Mouse (Mus musculus) E14TG2a.4 (cell line): Measurements from ENCODE around the gene Tctex1d2.
"Not testable (repeated sequence)": the region's sequence is repeated elsewhere in the genome, so short reads cannot be mapped to it uniquely, and the experiment has no call there.

Experiments used
- H3K27me3 ChIP-seq: 2 replicates; pipeline ENCODE4 v1.6.1; 2014; ENCODE audit warnings: low read length, control low read depth; ENCODE audit not compliant: insufficient read depth
- H3K36me3 ChIP-seq: 2 replicates; pipeline ENCODE4 v1.6.1; 2014; ENCODE audit warnings: low read length, control low read depth; ENCODE audit not compliant: insufficient read depth
- H3K4me1 ChIP-seq: replicated peaks from 2 replicates; pipeline ENCODE4 v1.6.1; 2014; ENCODE audit warnings: low read depth, low read length, control low read depth
- H3K4me3 ChIP-seq: replicated peaks from 2 replicates; pipeline ENCODE4 v1.5.1; 2014; ENCODE audit warnings: mild to moderate bottlenecking, low read length
- H3K9me3 ChIP-seq: 2 replicates; pipeline ENCODE4 v1.6.1; 2014; ENCODE audit warnings: low read length, control low read depth
- CTCF ChIP-seq: conservative IDR thresholded peaks from 2 replicates; pipeline ENCODE4 v1.5.1; 2014; ENCODE audit warnings: low read length
- NANOG ChIP-seq: IDR thresholded peaks from 2 replicates; pipeline ENCODE4 v1.6.1; 2014; ENCODE audit warnings: borderline replicate concordance, low read length, mixed read lengths
- POU5F1 ChIP-seq: IDR thresholded peaks from 2 replicates; pipeline ENCODE4 v1.6.1; 2014; ENCODE audit warnings: low read length, borderline replicate concordance

Gene Tctex1d2

GRCm38 (mm10) chr16:32434691-32435090 lies 15.2 kb downstream of the Tctex1d2 start:
- Histone ChIP-seq H3K4me1 (peaks cover 19% of the 10 kb centered on the region), H3K27me3 (peaks cover 5% of the 10 kb centered on the region; the same call in 1 of the 2 replicates), H3K4me3 (no peak overlapping the region), H3K9me3 (no peaks in the 10 kb centered on the region), H3K36me3 (no peaks in the 10 kb centered on the region)
- TF ChIP-seq CTCF: no peak
- no peak for TF ChIP-seq POU5F1
- no peak for TF ChIP-seq NANOG

- peaks cover 6% of the 10 kb centered on the region for H3K4me1 ChIP-seq
- H3K27me3 ChIP-seq: peaks cover 3% of the 10 kb centered on the region; the same call in 1 of the 2 replicates
- TF ChIP-seq CTCF (no peak), POU5F1 (no peak), NANOG (no peak)
- no peaks in the 10 kb centered on the region for H3K9me3 ChIP-seq
- H3K36me3 ChIP-seq: peaks cover 4% of the 10 kb centered on the region; the same call in 1 of the 2 replicates
- no peak overlapping the region for H3K4me3 ChIP-seq
These were observed 17.2 kb downstream of the Tctex1d2 start for GRCm38 (mm10) chr16:32436657-32437056.

- Histone ChIP-seq H3K9me3 (no peaks in the 10 kb centered on the region), H3K4me1 (peaks cover 3% of the 10 kb centered on the region; the same call in 1 of the 2 replicates), H3K27me3 (no peaks in the 10 kb centered on the region), H3K36me3 (peaks cover 4% of the 10 kb centered on the region; the same call in 1 of the 2 replicates), H3K4me3 (no peak overlapping the region)
- TF ChIP-seq NANOG (no peak), POU5F1 (no peak), CTCF (no peak)
These were observed 17.8 kb downstream of the Tctex1d2 start for GRCm38 (mm10) chr16:32437266-32437665.

GRCm38 (mm10) chr16:32441432-32441831 lies 21.9 kb downstream of the Tctex1d2 start:
- TF ChIP-seq NANOG (no peak), CTCF (no peak), POU5F1 (no peak)
- H3K4me1 ChIP-seq: peaks cover 3% of the 10 kb centered on the region; the same call in 1 of the 2 replicates

GRCm38 (mm10) chr16:32444615-32445014 lies 25.1 kb downstream of the Tctex1d2 start:
- not testable (repeated sequence) for H3K4me3 ChIP-seq, H3K36me3 ChIP-seq, H3K4me1 ChIP-seq, H3K9me3 ChIP-seq, H3K27me3 ChIP-seq

More at GRCm38 (mm10) chr16:32441432-32441831, 21.9 kb downstream of the Tctex1d2 start:
- Histone ChIP-seq H3K36me3 (peaks cover 4% of the 10 kb centered on the region; the same call in 1 of the 2 replicates), H3K4me3 (no peak overlapping the region), H3K9me3 (no peaks in the 10 kb centered on the region), H3K27me3 (no peaks in the 10 kb centered on the region)

- H3K4me3 ChIP-seq: no peak overlapping the region
- peaks cover 5% of the 10 kb centered on the region; the same call in 1 of the 2 replicates for H3K4me1 ChIP-seq
- H3K27me3 ChIP-seq: no peaks in the 10 kb centered on the region
- H3K36me3 ChIP-seq: no peaks in the 10 kb centered on the region
- H3K9me3 ChIP-seq: no peaks in the 10 kb centered on the region
- TF ChIP-seq CTCF (no peak), POU5F1 (no peak), NANOG (no peak)
These were observed 26.1 kb downstream of the Tctex1d2 start for GRCm38 (mm10) chr16:32445558-32445957.

- H3K36me3 ChIP-seq: peaks cover 1% of the 10 kb centered on the region
- no peaks in the 10 kb centered on the region for H3K9me3 ChIP-seq
- peaks cover 5% of the 10 kb centered on the region; the same call in 1 of the 2 replicates for H3K4me1 ChIP-seq
- TF ChIP-seq POU5F1: no peak
- TF ChIP-seq CTCF: no peak
- TF ChIP-seq NANOG: no peak
- H3K27me3 ChIP-seq: no peaks in the 10 kb centered on the region
- H3K4me3 ChIP-seq: no peak overlapping the region
These were observed 27.1 kb downstream of the Tctex1d2 start for GRCm38 (mm10) chr16:32446563-32447138.

DNA sequence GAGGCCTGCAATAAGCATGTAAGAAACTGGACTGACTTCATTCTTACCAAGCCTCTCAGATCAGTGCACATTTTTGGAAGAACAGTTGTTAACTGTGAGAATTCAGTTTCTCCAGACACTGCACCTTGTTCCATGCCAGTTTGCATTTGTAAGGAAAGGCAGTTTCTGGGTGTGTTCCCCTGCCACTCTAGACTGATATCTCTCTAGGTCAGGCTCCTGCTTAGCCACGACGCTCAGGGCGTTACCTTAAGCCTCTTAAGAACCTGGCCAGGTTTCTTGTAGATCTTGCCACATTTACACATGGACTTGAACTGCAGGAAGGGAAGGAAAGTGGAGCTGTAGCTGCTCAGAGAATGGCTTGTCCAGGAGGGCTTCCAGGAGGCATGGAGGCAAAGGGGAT lies 30.2 kb downstream of the Tctex1d2 start:
- no peaks in the 10 kb centered on the region for H3K9me3 ChIP-seq
- H3K4me3 ChIP-seq: no peak overlapping the region
- H3K4me1 ChIP-seq: peaks cover 6% of the 10 kb centered on the region; the same call in 1 of the 2 replicates
- no peaks in the 10 kb centered on the region for H3K27me3 ChIP-seq
- TF ChIP-seq NANOG: no peak
- H3K36me3 ChIP-seq: peaks cover 20% of the 10 kb centered on the region

DNA sequence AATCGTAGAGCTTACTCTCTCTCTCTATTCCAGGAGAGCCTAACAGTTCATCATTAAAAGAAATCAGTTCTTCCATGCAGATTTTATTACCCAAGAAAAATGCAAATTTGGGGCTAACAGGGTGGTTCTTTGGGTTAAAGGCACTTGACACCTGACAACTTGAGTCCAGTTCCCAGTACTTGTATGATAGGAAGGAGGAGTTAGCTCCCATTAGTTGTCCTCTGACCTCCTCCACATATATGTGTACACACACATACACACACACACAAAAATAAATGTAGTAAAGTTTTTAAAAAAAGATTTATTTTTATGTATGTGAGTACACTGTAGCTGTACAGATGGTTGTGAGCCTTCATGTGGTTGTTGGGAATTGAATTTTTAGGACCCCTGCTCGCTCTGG lies 30.6 kb downstream of the Tctex1d2 start:
- H3K27me3 ChIP-seq: no peaks in the 10 kb centered on the region
- TF ChIP-seq CTCF: no peak
- TF ChIP-seq POU5F1: no peak
- no peak for TF ChIP-seq NANOG

More for the DNA sequence above, 30.6 kb downstream of the Tctex1d2 start:
- H3K36me3 ChIP-seq: peaks cover 22% of the 10 kb centered on the region
- H3K4me1 ChIP-seq: peaks cover 8% of the 10 kb centered on the region; the same call in 1 of the 2 replicates
- no peak overlapping the region for H3K4me3 ChIP-seq
- no peaks in the 10 kb centered on the region for H3K9me3 ChIP-seq
